Mouse (Mus musculus): Measurements from ENCODE around the gene Ramp2.

GRCm38 (mm10) chr11:101234124-101234523 is 11.7 kb upstream of the Ramp2 start:
- no peak for TF ChIP-seq CTCF (IDR thresholded peaks at IDR 0.05; ENCODE audit: insufficient read depth, low read length)
- TF ChIP-seq POLR2A (IDR thresholded peaks at IDR 0.05; ENCODE audit: borderline replicate concordance, extremely low read depth, low read depth, low read length) = no peak
